Mouse (Mus musculus): Measurements from ENCODE around the gene Pus1. TPM values are rescaled to one million over a fixed set of nuclear protein-coding genes. Genes with fewer than 3 reads are reported as not detected.

The Pus1 gene
- polyA plus RNA-seq, 2 experiments, result 17.2 to 23.9 TPM

DNA sequence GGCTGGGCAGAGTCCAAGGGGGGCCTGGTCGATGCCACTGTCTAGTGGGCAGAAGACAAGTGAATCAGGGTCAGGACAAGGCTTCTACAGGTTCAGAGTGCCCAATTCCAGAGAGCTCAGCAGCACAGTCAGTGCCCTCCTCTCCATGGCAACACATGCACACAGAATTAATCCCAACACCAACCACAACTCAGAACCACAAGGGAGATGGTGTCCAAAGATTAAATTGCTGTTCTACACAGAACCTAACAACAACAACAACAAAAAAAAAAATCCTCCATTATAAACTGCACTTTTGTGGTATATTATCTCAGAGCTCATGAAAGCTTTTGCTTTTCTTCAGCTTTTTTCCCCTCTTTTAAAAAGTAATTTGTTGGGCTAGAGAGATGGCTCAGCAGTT is 44.9 kb downstream of the Pus1 start:
- Histone ChIP-seq H3K9ac (replicated peaks) (no peak overlapping the region), H3K27ac (no peak overlapping the region), H3K4me3 (ENCODE audit: insufficient read depth in 1 of 2, low read depth in 2 of 2, low read length in 2 of 2) (no peak overlapping the region), H3K27me3 (ENCODE audit: control insufficient read depth, insufficient read depth, low read length) (no peaks in the 10 kb centered on the region), H3K4me2 (ENCODE audit: low read depth) (no peak overlapping the region), H3K9me3 (ENCODE audit: control insufficient read depth, low read length) (no peaks in the 10 kb centered on the region), H3K36me3 (replicated peaks; ENCODE audit: control insufficient read depth, insufficient read depth, low read depth) (peaks cover 62% of the 10 kb centered on the region), H3K4me1 (replicated peaks; ENCODE audit: control insufficient read depth in 2 of 2, insufficient read depth in 2 of 2, low read length in 1 of 2) (no peaks in the 10 kb centered on the region)
- 82% methylated on average over 1 of the region's 1 CpGs for WGBS (ENCODE audit: insufficient replicate concordance)
- no peak for ATAC-seq (ENCODE audit: insufficient read depth)
- no peak for DNase-seq (ENCODE audit: low read depth in 3 of 3, low spot score in 3 of 3)
- TF ChIP-seq CTCF (IDR thresholded peaks at IDR 0.05; ENCODE audit: low read depth) (no peak), EP300 (IDR thresholded peaks at IDR 0.05; ENCODE audit: low read depth) (no peak)

DNA sequence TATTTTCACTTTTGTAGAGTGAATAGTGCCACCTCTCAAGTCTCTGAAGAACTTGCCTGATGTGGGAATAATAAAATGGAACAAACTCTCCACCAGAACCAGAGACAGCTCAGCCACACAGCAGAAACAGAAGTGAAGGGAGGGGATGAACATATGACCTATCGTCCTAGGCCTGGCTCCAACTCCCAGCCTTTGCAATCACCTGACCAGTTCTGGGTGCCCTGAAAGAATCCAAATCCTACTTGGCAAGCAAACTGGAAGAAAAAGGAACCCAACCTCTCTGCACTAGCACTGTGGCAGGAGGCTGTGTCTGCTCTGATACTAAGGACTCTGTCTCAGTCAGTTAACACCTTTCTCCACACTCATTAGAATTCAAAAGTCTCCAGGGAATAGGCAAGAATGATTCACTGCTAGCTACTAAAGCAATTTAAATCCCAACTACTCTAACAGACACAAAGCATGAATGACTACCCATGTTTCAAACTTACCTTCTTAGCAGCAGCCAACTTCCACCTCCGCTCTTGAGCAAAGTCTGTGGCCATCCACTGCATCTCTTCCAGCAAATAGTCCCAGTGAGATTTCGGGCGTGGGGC is 47.1 kb downstream of the Pus1 start:
- 86% methylated on average over 4 of the region's 4 CpGs for WGBS (ENCODE audit: insufficient replicate concordance)
- no peak for DNase-seq (ENCODE audit: low read depth in 3 of 3, low spot score in 3 of 3)
- H3K9me3 ChIP-seq (ENCODE audit: control insufficient read depth, low read length), result no peaks in the 10 kb centered on the region

DNA sequence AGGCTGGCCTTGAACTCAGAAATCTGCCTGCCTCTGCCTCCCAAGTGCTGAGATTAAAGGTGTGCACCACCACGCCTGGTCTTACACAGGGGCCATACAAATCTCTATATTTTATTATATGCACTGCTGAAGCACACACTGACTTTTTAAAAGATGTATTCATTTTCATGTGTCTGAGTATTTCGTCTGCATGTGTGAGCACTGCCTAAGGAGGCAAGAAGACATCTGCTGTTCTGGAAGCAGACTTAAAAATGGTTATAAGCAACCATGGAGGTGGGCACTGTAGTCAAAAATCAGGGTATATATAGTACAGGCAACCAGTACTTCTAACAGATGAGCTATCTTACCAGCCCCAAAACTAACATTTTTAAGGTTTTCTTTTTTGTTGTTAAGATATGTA is 49.2 kb downstream of the Pus1 start:
- Histone ChIP-seq H3K27me3 (ENCODE audit: control insufficient read depth, insufficient read depth, low read length) (no peaks in the 10 kb centered on the region), H3K9ac (replicated peaks) (no peak overlapping the region), H3K4me1 (replicated peaks; ENCODE audit: control insufficient read depth in 2 of 2, insufficient read depth in 2 of 2, low read length in 1 of 2) (no peaks in the 10 kb centered on the region), H3K36me3 (replicated peaks; ENCODE audit: control insufficient read depth, insufficient read depth, low read depth) (peaks cover 71% of the 10 kb centered on the region), H3K4me3 (ENCODE audit: insufficient read depth in 1 of 2, low read depth in 2 of 2, low read length in 2 of 2) (no peak overlapping the region), H3K27ac (no peak overlapping the region), H3K9me3 (ENCODE audit: control insufficient read depth, low read length) (no peaks in the 10 kb centered on the region), H3K4me2 (ENCODE audit: low read depth) (no peak overlapping the region)
- ATAC-seq (ENCODE audit: insufficient read depth) (no peak), DNase-seq (ENCODE audit: low read depth in 3 of 3, low spot score in 3 of 3) (no peak)
- no peak for TF ChIP-seq EP300 (IDR thresholded peaks at IDR 0.05; ENCODE audit: low read depth)
- TF ChIP-seq CTCF (IDR thresholded peaks at IDR 0.05; ENCODE audit: low read depth), result no peak
- WGBS (ENCODE audit: insufficient replicate concordance), result 72% methylated on average over 2 of the region's 2 CpGs

More for the DNA sequence above, 47.1 kb downstream of the Pus1 start:
- Histone ChIP-seq H3K27ac (no peak overlapping the region), H3K27me3 (ENCODE audit: control insufficient read depth, insufficient read depth, low read length) (no peaks in the 10 kb centered on the region), H3K4me2 (ENCODE audit: low read depth) (no peak overlapping the region), H3K9ac (replicated peaks) (no peak overlapping the region), H3K4me1 (replicated peaks; ENCODE audit: control insufficient read depth in 2 of 2, insufficient read depth in 2 of 2, low read length in 1 of 2) (no peaks in the 10 kb centered on the region), H3K36me3 (replicated peaks; ENCODE audit: control insufficient read depth, insufficient read depth, low read depth) (peaks cover 60% of the 10 kb centered on the region), H3K4me3 (ENCODE audit: insufficient read depth in 1 of 2, low read depth in 2 of 2, low read length in 2 of 2) (no peak overlapping the region)
- ATAC-seq (ENCODE audit: insufficient read depth), result no peak
- TF ChIP-seq EP300 (IDR thresholded peaks at IDR 0.05; ENCODE audit: low read depth), result no peak
- TF ChIP-seq CTCF (IDR thresholded peaks at IDR 0.05; ENCODE audit: low read depth), result no peak

DNA sequence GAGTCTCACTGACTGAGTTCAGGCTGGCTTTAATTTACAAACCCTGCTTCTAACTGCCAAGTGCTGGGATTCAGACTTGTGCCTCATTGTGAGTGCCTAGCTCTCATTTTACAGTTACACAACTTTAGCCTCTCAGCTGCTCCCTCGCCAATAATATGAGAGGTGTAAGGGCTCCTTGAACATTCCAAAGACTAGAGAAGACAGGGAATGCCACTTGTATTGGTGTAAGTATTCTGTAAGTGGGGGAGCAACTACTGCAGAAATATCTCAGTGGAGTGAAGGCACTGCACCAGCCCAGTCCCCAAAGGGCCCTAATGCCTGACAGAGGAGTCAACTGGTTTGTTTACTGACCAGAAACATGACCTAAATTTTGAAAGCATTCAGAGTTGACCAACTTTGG is 52.6 kb downstream of the Pus1 start:
- no peak overlapping the region for H3K27ac ChIP-seq
- ATAC-seq (ENCODE audit: insufficient read depth), result no peak
- no peaks in the 10 kb centered on the region for H3K9me3 ChIP-seq (ENCODE audit: control insufficient read depth, low read length)
- no peak for DNase-seq (ENCODE audit: low read depth in 3 of 3, low spot score in 3 of 3)
- TF ChIP-seq EP300 (IDR thresholded peaks at IDR 0.05; ENCODE audit: low read depth), result no peak
- H3K4me1 ChIP-seq (replicated peaks; ENCODE audit: control insufficient read depth in 2 of 2, insufficient read depth in 2 of 2, low read length in 1 of 2), result no peaks in the 10 kb centered on the region
- no peak overlapping the region for H3K4me2 ChIP-seq (ENCODE audit: low read depth)
- WGBS (ENCODE audit: insufficient replicate concordance), result 89% methylated on average over 1 of the region's 1 CpGs
- no peak overlapping the region for H3K4me3 ChIP-seq (ENCODE audit: insufficient read depth in 1 of 2, low read depth in 2 of 2, low read length in 2 of 2)
- no peak overlapping the region for H3K9ac ChIP-seq (replicated peaks)
- H3K36me3 ChIP-seq (replicated peaks; ENCODE audit: control insufficient read depth, insufficient read depth, low read depth), result peaks cover 82% of the 10 kb centered on the region
- no peaks in the 10 kb centered on the region for H3K27me3 ChIP-seq (ENCODE audit: control insufficient read depth, insufficient read depth, low read length)

Other genes starting within 250 kb of the Pus1 start
- gene Galnt9, start 236.3 kb downstream of the Pus1 start, polyA plus RNA-seq (2012; rRNA removed), result 0.02 and 0.03 TPM in 2 replicates
- gene Galnt9, start 236.3 kb downstream of the Pus1 start, polyA plus RNA-seq (2014; fragmentation: Nextera tagmentation; extraction: Ambion mirVana), result not detected in 2 replicates
- gene Noc4l, start 127.2 kb downstream of the Pus1 start, polyA plus RNA-seq (2012; rRNA removed), result 56.0 and 61.8 TPM in 2 replicates
- 36.9 and 40.3 TPM in 2 replicates for gene Noc4l, start 127.2 kb downstream of the Pus1 start, polyA plus RNA-seq (2014; fragmentation: Nextera tagmentation; extraction: Ambion mirVana)
- gene Ddx51, start 127.2 kb downstream of the Pus1 start, polyA plus RNA-seq (2012; rRNA removed), result 6.8 and 9.1 TPM in 2 replicates
- 9.2 and 13.4 TPM in 2 replicates for gene Ddx51, start 127.2 kb downstream of the Pus1 start, polyA plus RNA-seq (2014; fragmentation: Nextera tagmentation; extraction: Ambion mirVana)
- 14.7 and 18.2 TPM in 2 replicates for gene Ep400, start 9.9 kb downstream of the Pus1 start, polyA plus RNA-seq (2012; rRNA removed)
- gene Ep400, start 9.9 kb downstream of the Pus1 start, polyA plus RNA-seq (2014; fragmentation: Nextera tagmentation; extraction: Ambion mirVana), result 15.2 and 15.3 TPM in 2 replicates
- gene Ulk1, start 29.4 kb upstream of the Pus1 start, polyA plus RNA-seq (2012; rRNA removed), result 16.7 and 18.3 TPM in 2 replicates
- gene Ulk1, start 29.4 kb upstream of the Pus1 start, polyA plus RNA-seq (2014; fragmentation: Nextera tagmentation; extraction: Ambion mirVana), result 13.3 and 14.7 TPM in 2 replicates
- 18.0 and 28.8 TPM in 2 replicates for gene Hscb, start 59.1 kb upstream of the Pus1 start, polyA plus RNA-seq (2012; rRNA removed)
- gene Hscb, start 59.1 kb upstream of the Pus1 start, polyA plus RNA-seq (2014; fragmentation: Nextera tagmentation; extraction: Ambion mirVana), result 50.0 and 55.7 TPM in 2 replicates
- gene Chek2, start 59.3 kb upstream of the Pus1 start, polyA plus RNA-seq (2012; rRNA removed), result 19.9 and 26.2 TPM in 2 replicates
- 26.7 and 31.2 TPM in 2 replicates for gene Chek2, start 59.3 kb upstream of the Pus1 start, polyA plus RNA-seq (2014; fragmentation: Nextera tagmentation; extraction: Ambion mirVana)
- 0.36 and 0.48 TPM in 2 replicates for gene Ttc28, start 99.1 kb upstream of the Pus1 start, polyA plus RNA-seq (2012; rRNA removed)
- gene Ttc28, start 99.1 kb upstream of the Pus1 start, polyA plus RNA-seq (2014; fragmentation: Nextera tagmentation; extraction: Ambion mirVana), result 0.81 and 1.00 TPM in 2 replicates

Data from liver, embryonic 14.5 days (tissue).